26 mouse cellular contexts compared by ENCODE assay signal in genomic region chr4:129617121-129617641, GRCm38 (mm10). TPM values are rescaled to one million over a fixed set of nuclear protein-coding genes. Genes with fewer than 3 reads are reported as not detected.
A peak's percentile ranks its signal among the peaks of the same experiment; 100 is the strongest.
DNase-seq lines count a peak whose midpoint lies in the region; ATAC-seq and TF ChIP-seq lines count a peak whose summit lies in the region.
"Had no signal": no experiment of that assay in that cellular context is flagged by ENCODE, and none has a peak within 500 bp of the region (broad histone marks: within the 10 kb centered on the region; RNA-seq: fewer than 3 reads in every experiment).

No protein-coding gene starts in this region.

- peak overlapping the region; percentile 10; the same call in 1 of the 2 replicates for H3K4me2 ChIP-seq in liver, embryonic 11.5 days
- no peak overlapping the region for H3K4me2 ChIP-seq in liver, postnatal 0 days (ENCODE audit: low read depth, low read length)

- TF ChIP-seq POLR2A in cerebellum, adult 2 months (IDR thresholded peaks at IDR 0.05; ENCODE audit: borderline replicate concordance, insufficient read depth, low read length): no peak

- no peak overlapping the region for H3K27ac ChIP-seq in cerebellum, adult 2 months (ENCODE audit: insufficient read depth, low read length)
- no peak overlapping the region for H3K27ac ChIP-seq in heart, embryonic 10.5 days
- no peak overlapping the region for H3K27ac ChIP-seq in liver, embryonic 11.5 days (ENCODE audit: low read depth, low read length)
- no peak overlapping the region for H3K27ac ChIP-seq in liver, postnatal 0 days (ENCODE audit: low read depth)
- H3K27ac ChIP-seq: embryonic facial prominence, embryonic 15.5 days; forebrain, embryonic 10.5 days; gastrocnemius, adult 2 months had no signal

- ATAC-seq in liver, embryonic 11.5 days (replicated peaks; ENCODE audit: low FRiP score): no peak
- no peak for ATAC-seq in liver, postnatal 0 days
- ATAC-seq: activated CD4-positive, CD25-positive, alpha-beta regulatory T cell, adult 4 months; CD4-positive, CD25-positive, alpha-beta regulatory T cell, adult 4 months; forebrain, embryonic 14.5 days; hindbrain, embryonic 16.5 days; inflammation-experienced regulatory T-cells, adult 6 months; intestine, postnatal 0 days; Patski had no signal

- no peaks in the 10 kb centered on the region for H3K9me3 ChIP-seq in heart, embryonic 10.5 days
- no peaks in the 10 kb centered on the region for H3K9me3 ChIP-seq in liver, embryonic 11.5 days (ENCODE audit: control insufficient read depth, low read length)
- no peaks in the 10 kb centered on the region for H3K9me3 ChIP-seq in liver, postnatal 0 days (ENCODE audit: low read length)
- H3K9me3 ChIP-seq in E14TG2a.4 (ENCODE audit: low read length): no peaks in the 10 kb centered on the region
- H3K9me3 ChIP-seq: embryonic facial prominence, embryonic 15.5 days; forebrain, embryonic 10.5 days had no signal

- H3K4me3 ChIP-seq in cerebellum, adult 2 months (replicated peaks; ENCODE audit: insufficient read depth, low read depth, low read length): no peak overlapping the region
- 0 out of 2 replicates have a peak overlapping the region, but pooled peaks have one; percentile 67 for H3K4me3 ChIP-seq in heart, embryonic 10.5 days
- no peak overlapping the region for H3K4me3 ChIP-seq in liver, embryonic 11.5 days (ENCODE audit: low read depth, low read length)
- no peak overlapping the region for H3K4me3 ChIP-seq in liver, postnatal 0 days (ENCODE audit: low read depth, low read length)
- peak overlapping the region; percentile 84; the same call in 1 of the 2 replicates for H3K4me3 ChIP-seq in E14TG2a.4 (replicated peaks; ENCODE audit: low read length)
- H3K4me3 ChIP-seq: gastrocnemius, adult 2 months had no signal

- peaks cover 31% of the 10 kb centered on the region for H3K36me3 ChIP-seq in heart, embryonic 10.5 days
- peaks cover 6% of the 10 kb centered on the region; the same call in 1 of the 2 replicates for H3K36me3 ChIP-seq in liver, embryonic 11.5 days (ENCODE audit: control insufficient read depth, insufficient read depth, low read length)
- H3K36me3 ChIP-seq in liver, postnatal 0 days (replicated peaks; ENCODE audit: insufficient read depth, low read length): peaks cover 2% of the 10 kb centered on the region; the same call in 1 of the 2 replicates
- H3K36me3 ChIP-seq in E14TG2a.4 (ENCODE audit: insufficient read depth, low read length): peaks cover 22% of the 10 kb centered on the region

- H3K9ac ChIP-seq in liver, embryonic 11.5 days (ENCODE audit: low read depth, low read length): no peak overlapping the region
- no peak overlapping the region for H3K9ac ChIP-seq in liver, postnatal 0 days (replicated peaks)
- H3K9ac ChIP-seq: embryonic facial prominence, embryonic 15.5 days had no signal

- TF ChIP-seq EP300 in liver, postnatal 0 days (IDR thresholded peaks at IDR 0.05; ENCODE audit: low read depth): no peak

- no peaks in the 10 kb centered on the region for H3K27me3 ChIP-seq in cerebellum, adult 2 months (ENCODE audit: control insufficient read depth, insufficient read depth, low read length)
- H3K27me3 ChIP-seq in heart, embryonic 10.5 days (ENCODE audit: insufficient read depth, poor library complexity, severe bottlenecking): no peaks in the 10 kb centered on the region
- H3K27me3 ChIP-seq in liver, embryonic 11.5 days (replicated peaks; ENCODE audit: control insufficient read depth, insufficient read depth, low read length): no peaks in the 10 kb centered on the region
- no peaks in the 10 kb centered on the region for H3K27me3 ChIP-seq in liver, postnatal 0 days (ENCODE audit: insufficient read depth, low read length)
- H3K27me3 ChIP-seq in E14TG2a.4 (ENCODE audit: insufficient read depth, low read length): no peaks in the 10 kb centered on the region
- H3K27me3 ChIP-seq: embryonic facial prominence, embryonic 15.5 days; Patski had no signal

- WGBS in cerebellum, adult 2 months: 91% methylated on average over 7 of the region's 7 CpGs
- WGBS in heart, embryonic 10.5 days: 89% methylated on average over 7 of the region's 7 CpGs
- 92% methylated on average over 7 of the region's 7 CpGs for WGBS in liver, embryonic 11.5 days
- WGBS in liver, postnatal 0 days (ENCODE audit: insufficient replicate concordance): 90% methylated on average over 7 of the region's 7 CpGs

- intact Hi-C loops in heart, postnatal 25 days (cut with DNase I): no loop called here

- H3K4me1 ChIP-seq in cerebellum, adult 2 months (ENCODE audit: control insufficient read depth, insufficient read depth, low read length): peaks cover 12% of the 10 kb centered on the region
- H3K4me1 ChIP-seq in heart, embryonic 10.5 days: peaks cover 10% of the 10 kb centered on the region
- H3K4me1 ChIP-seq in liver, embryonic 11.5 days (replicated peaks; ENCODE audit: control insufficient read depth, insufficient read depth, low read length): peaks cover 3% of the 10 kb centered on the region
- peaks cover 8% of the 10 kb centered on the region; the same call in 1 of the 2 replicates for H3K4me1 ChIP-seq in liver, postnatal 0 days (ENCODE audit: insufficient read depth)
- peaks cover 59% of the 10 kb centered on the region for H3K4me1 ChIP-seq in E14TG2a.4 (replicated peaks; ENCODE audit: low read depth, low read length)

- no peak for TF ChIP-seq CTCF in cerebellum, adult 2 months (IDR thresholded peaks at IDR 0.05; ENCODE audit: borderline replicate concordance, insufficient read depth, low read depth, low read length)
- no peak for TF ChIP-seq CTCF in liver, postnatal 0 days (IDR thresholded peaks at IDR 0.05; ENCODE audit: low read depth)
- TF ChIP-seq CTCF in E14TG2a.4 (conservative IDR thresholded peaks at IDR 0.05; ENCODE audit: low read length): no peak

- peak; percentile 50 for DNase-seq in cerebellum, adult 11-12 months
- DNase-seq in cerebellum, adult 2 months: no peak
- no peak for DNase-seq in heart, embryonic 10.5 days (ENCODE audit: low spot score)
- no peak for DNase-seq in heart, postnatal 25 days (ENCODE audit: low spot score)
- DNase-seq in liver, embryonic 11.5 days (ENCODE audit: low spot score): no peak
- DNase-seq in liver, postnatal 0 days: no peak
- DNase-seq in urinary bladder, adult 18-20 months (ENCODE audit: low spot score in 2 of 2): no peak
- DNase-seq: adrenal gland, postnatal 14 days; B cell, adult 2 months; cerebellum, adult 8-10 months; embryo, embryonic 11 days; gastrocnemius, adult 2 months; gastrocnemius, postnatal 25 days; heart, postnatal 4 days had no signal

RNA-seq across cellular contexts. Expression of gene Iqcc, which starts 1.7 kb away (rescaled TPM):
- polyA plus RNA-seq in cerebellum, adult 2 months (2012; rRNA removed): 37.1 and 40.6 TPM in 2 replicates
- polyA plus RNA-seq in heart, embryonic 10.5 days (2016; fragmentation: Nextera tagmentation; extraction: Ambion mirVana): 24.0 and 29.4 TPM in 2 replicates
- total RNA-seq in heart, postnatal 25 days (2021): 10 to 100 TPM; 17.2 to 19.1 TPM
- polyA plus RNA-seq in liver, embryonic 11.5 days (2014; fragmentation: Nextera tagmentation; extraction: Ambion mirVana): 23.6 and 25.3 TPM in 2 replicates
- 5.2 and 8.2 TPM in 2 replicates for polyA plus RNA-seq in liver, postnatal 0 days (2015; fragmentation: Nextera tagmentation; extraction: Ambion mirVana)

RNA-seq across cellular contexts. Expression of gene Dcdc2b, which starts 3.1 kb away (rescaled TPM):
- 8.8 and 10.6 TPM in 2 replicates for polyA plus RNA-seq in cerebellum, adult 2 months (2012; rRNA removed)
- polyA plus RNA-seq in heart, embryonic 10.5 days (2016; fragmentation: Nextera tagmentation; extraction: Ambion mirVana): 1.1 and 1.7 TPM in 2 replicates
- total RNA-seq in heart, postnatal 25 days (2021): 1 to 10 TPM in 1 of 2 experiments, under 1 TPM in 1; 0.61 to 1.5 TPM
- polyA plus RNA-seq in liver, embryonic 11.5 days (2014; fragmentation: Nextera tagmentation; extraction: Ambion mirVana): 0.57 and 1.5 TPM in 2 replicates
- polyA plus RNA-seq in liver, postnatal 0 days (2015; fragmentation: Nextera tagmentation; extraction: Ambion mirVana): 0.54 and 0.71 TPM in 2 replicates
- total RNA-seq: common myeloid progenitor, adult 5-6 weeks had no signal
- polyA plus RNA-seq: erythroblast, embryonic 14.5 days had no signal

RNA-seq across cellular contexts. Expression of gene Ccdc28b, which starts 6.6 kb away (rescaled TPM):
- 184 and 201 TPM in 2 replicates for polyA plus RNA-seq in cerebellum, adult 2 months (2012; rRNA removed)
- 37.1 and 43.0 TPM in 2 replicates for polyA plus RNA-seq in heart, embryonic 10.5 days (2016; fragmentation: Nextera tagmentation; extraction: Ambion mirVana)
- total RNA-seq in heart, postnatal 25 days (2021): 10 to 100 TPM; 25.3 to 28.5 TPM
- polyA plus RNA-seq in liver, embryonic 11.5 days (2014; fragmentation: Nextera tagmentation; extraction: Ambion mirVana): 27.2 and 33.1 TPM in 2 replicates
- 13.1 and 15.7 TPM in 2 replicates for polyA plus RNA-seq in liver, postnatal 0 days (2015; fragmentation: Nextera tagmentation; extraction: Ambion mirVana)

RNA-seq across cellular contexts. Expression of gene Tmem234, which starts 16.7 kb away (rescaled TPM):
- 143 and 144 TPM in 2 replicates for polyA plus RNA-seq in cerebellum, adult 2 months (2012; rRNA removed)
- polyA plus RNA-seq in heart, embryonic 10.5 days (2016; fragmentation: Nextera tagmentation; extraction: Ambion mirVana): 184 and 200 TPM in 2 replicates
- total RNA-seq in heart, postnatal 25 days (2021): 10 to 100 TPM; 38.5 to 42.3 TPM
- 207 and 228 TPM in 2 replicates for polyA plus RNA-seq in liver, embryonic 11.5 days (2014; fragmentation: Nextera tagmentation; extraction: Ambion mirVana)
- polyA plus RNA-seq in liver, postnatal 0 days (2015; fragmentation: Nextera tagmentation; extraction: Ambion mirVana): 81.7 and 93.9 TPM in 2 replicates

RNA-seq across cellular contexts. Expression of gene Eif3i, which starts 16.7 kb away (rescaled TPM):
- polyA plus RNA-seq in cerebellum, adult 2 months (2012; rRNA removed): 231 and 232 TPM in 2 replicates
- 212 and 236 TPM in 2 replicates for polyA plus RNA-seq in heart, embryonic 10.5 days (2016; fragmentation: Nextera tagmentation; extraction: Ambion mirVana)
- total RNA-seq in heart, postnatal 25 days (2021): 100 to 1,000 TPM; 119 to 129 TPM
- polyA plus RNA-seq in liver, embryonic 11.5 days (2014; fragmentation: Nextera tagmentation; extraction: Ambion mirVana): 329 and 341 TPM in 2 replicates
- polyA plus RNA-seq in liver, postnatal 0 days (2015; fragmentation: Nextera tagmentation; extraction: Ambion mirVana): 119 and 125 TPM in 2 replicates

Comparison
In these comparisons a context has a peak if more than half of its experiments do, and no peak if none do; other contexts are left out.
1. H3K4me3 ChIP-seq: peak in heart, embryonic 10.5 days (single experiment) and E14TG2a.4 (single experiment); none in cerebellum, adult 2 months (single experiment), liver, embryonic 11.5 days (single experiment) and liver, postnatal 0 days (single experiment).